Mouse (Mus musculus) small intestine, adult 2 months (tissue): ENCODE measurements around the gene Acaca. TPM values are rescaled to one million over a fixed set of nuclear protein-coding genes. Genes with fewer than 3 reads are reported as not detected.

ENCODE experiments used
- H3K27ac ChIP-seq: fragments of 200-500 bp; 2 replicates; pipeline ENCODE4 v1.5.1; 2012; ENCODE audit warnings: low read depth, low read length, control low read depth, inconsistent platforms; ENCODE audit not compliant: insufficient read depth
- H3K27me3 ChIP-seq: fragments of 200-500 bp; 2 replicates; pipeline ENCODE4 v1.6.1; 2012; ENCODE audit warnings: mild to moderate bottlenecking, moderate library complexity, low read length, inconsistent platforms; ENCODE audit not compliant: control insufficient read depth, insufficient read depth
- H3K36me3 ChIP-seq: fragments of 200-500 bp; 2 replicates; pipeline ENCODE4 v1.6.1; 2012; ENCODE audit warnings: mild to moderate bottlenecking, low read length, control low read depth, inconsistent platforms; ENCODE audit not compliant: control insufficient read depth, insufficient read depth
- H3K4me1 ChIP-seq: fragments of 200-500 bp; 2 replicates; pipeline ENCODE4 v1.6.1; 2012; ENCODE audit warnings: low read length, inconsistent platforms, mixed read lengths; ENCODE audit not compliant: control insufficient read depth, insufficient read depth, insufficient read length
- H3K4me3 ChIP-seq: fragments of 200-500 bp; 2 replicates; pipeline ENCODE4 v1.5.1; 2012; ENCODE audit warnings: low read depth, mild to moderate bottlenecking, control low read depth, inconsistent platforms, low read length, moderate library complexity
- CTCF ChIP-seq: fragments of 200-500 bp; IDR thresholded peaks from 2 replicates; pipeline ENCODE4 v1.5.1; 2012; ENCODE audit warnings: low read depth, mild to moderate bottlenecking, control low read depth, inconsistent platforms, low read length, moderate library complexity, mixed read lengths; ENCODE audit not compliant: insufficient replicate concordance, insufficient read length; ENCODE audit errors: extremely low read depth
- POLR2A ChIP-seq: fragments of 200-500 bp; IDR thresholded peaks from 2 replicates; pipeline ENCODE4 v1.6.1; 2012; ENCODE audit warnings: low read depth, mild to moderate bottlenecking, control low read depth, inconsistent platforms, low read length, moderate library complexity
- WGBS: fragments of 180-500 bp; shearing (Covaris S2); methylation state at CpG from one replicate; pipeline ENCODE4 v1.1.7; 2018; 5-methylcytosine and 5-hydroxymethylcytosine counted together
- polyA plus RNA-seq: library from polyadenylated mRNA; depleted of rRNA; stranded (reverse); fragments of >200 nt; gene quantifications from 2 replicates; pipeline ENCODE4 v1.2.3, GENCODE M21; 2012

Gene Acaca
- polyA plus RNA-seq, 1 experiment, result 4.0 TPM

DNA sequence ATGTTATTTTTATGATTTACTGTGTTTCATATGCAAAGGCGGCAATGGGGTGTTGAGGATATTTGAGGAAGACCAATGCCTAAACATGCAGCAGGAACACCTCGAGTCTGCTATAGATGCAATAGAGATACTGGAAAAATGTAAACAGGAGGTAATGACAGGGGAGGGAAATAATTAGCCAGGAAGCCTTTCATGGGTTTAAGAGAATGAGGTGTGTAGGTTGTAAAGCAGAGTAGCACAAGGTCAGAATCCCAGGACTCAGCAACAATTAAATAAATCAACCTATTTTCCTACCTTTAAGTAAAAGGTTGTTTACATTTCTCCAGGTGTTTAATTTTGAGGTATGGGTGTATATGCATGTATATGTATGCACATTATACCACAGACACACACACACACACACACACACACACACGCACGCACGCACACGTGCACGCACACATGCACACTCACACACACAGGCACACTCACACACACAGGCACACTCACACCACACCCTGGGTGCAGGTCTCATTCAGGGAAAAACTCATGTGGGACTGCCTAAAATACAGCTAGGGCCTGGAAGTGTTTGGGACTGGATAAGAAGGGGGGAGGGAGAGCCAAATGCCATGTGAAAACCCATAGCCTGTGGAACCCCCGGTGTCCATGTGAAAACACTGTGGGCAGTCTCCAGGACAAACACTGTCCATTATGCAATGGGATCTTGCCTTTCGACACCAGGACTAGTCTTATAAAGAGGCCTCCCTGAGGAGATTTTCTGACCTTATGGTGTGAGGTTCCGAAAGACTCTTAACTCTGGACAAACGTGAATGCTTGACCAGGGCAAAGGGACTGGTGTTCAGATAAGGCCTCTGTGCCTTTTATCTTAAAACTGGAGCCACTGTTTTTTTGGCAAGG is 43.3 kb downstream of the Acaca start:
- TF ChIP-seq CTCF, result no peak
- TF ChIP-seq POLR2A, result no peak
- Histone ChIP-seq H3K4me3 (no peak overlapping the region), H3K4me1 (peaks cover 8% of the 10 kb centered on the region; the same call in 1 of the 2 replicates), H3K36me3 (no peaks in the 10 kb centered on the region), H3K27ac (no peak overlapping the region), H3K27me3 (no peaks in the 10 kb centered on the region)
- 44% methylated on average over 11 of the region's 11 CpGs for WGBS

- no peak overlapping the region for H3K4me3 ChIP-seq
- H3K27me3 ChIP-seq, result no peaks in the 10 kb centered on the region
- H3K27ac ChIP-seq, result no peak overlapping the region
- WGBS, result 16% methylated on average over 4 of the region's 4 CpGs
- no peaks in the 10 kb centered on the region for H3K4me1 ChIP-seq
- no peak for TF ChIP-seq POLR2A
- TF ChIP-seq CTCF, result no peak
- H3K36me3 ChIP-seq, result no peaks in the 10 kb centered on the region
These were observed 49.1 kb downstream of the Acaca start for GRCm38 (mm10) chr11:84178571-84178970.

GRCm38 (mm10) chr11:84179226-84179953 is 49.9 kb downstream of the Acaca start:
- Histone ChIP-seq H3K27me3 (no peaks in the 10 kb centered on the region), H3K4me3 (peak overlapping the region; percentile 96), H3K36me3 (no peaks in the 10 kb centered on the region), H3K4me1 (no peaks in the 10 kb centered on the region), H3K27ac (peak overlapping the region; percentile 43)
- peak; percentile 46 for TF ChIP-seq CTCF
- TF ChIP-seq POLR2A, result peak; percentile 48
- under 1% methylated on average over 62 of the region's 85 CpGs for WGBS

DNA sequence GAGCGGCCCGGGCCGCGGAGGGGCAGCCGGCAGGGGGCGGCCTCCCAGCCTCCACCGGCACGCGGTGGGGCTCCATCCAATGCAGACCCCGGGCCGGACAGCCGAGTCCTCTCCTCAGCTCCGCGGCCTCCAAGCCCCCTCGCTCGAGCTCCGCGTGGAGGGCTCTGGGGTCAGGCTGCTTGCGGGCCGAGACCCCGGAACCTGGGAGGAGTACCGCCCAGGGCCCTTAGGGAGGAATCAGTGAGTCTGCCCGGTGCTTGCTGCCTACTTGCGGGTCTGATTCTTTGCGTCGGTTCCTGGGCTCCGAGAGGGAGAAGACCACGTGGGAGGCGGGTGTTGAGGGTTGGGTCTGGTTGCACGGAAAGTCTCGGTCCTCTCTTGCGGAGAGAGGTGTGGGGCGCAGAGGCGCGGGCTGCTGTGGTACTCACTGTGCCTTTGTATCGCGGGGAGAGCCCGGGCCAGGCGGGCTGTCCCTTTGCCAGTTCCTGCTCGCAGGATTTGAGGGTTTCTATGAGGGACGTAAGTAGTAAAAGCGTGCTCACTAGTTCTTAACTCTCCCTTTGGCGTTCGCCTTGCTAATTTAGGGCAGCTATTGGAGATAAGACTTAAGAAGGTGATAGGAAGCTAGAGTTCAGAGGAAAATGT is 50.6 kb downstream of the Acaca start:
- H3K4me1 ChIP-seq, result no peaks in the 10 kb centered on the region
- no peaks in the 10 kb centered on the region for H3K36me3 ChIP-seq
- H3K27me3 ChIP-seq, result no peaks in the 10 kb centered on the region
- peak overlapping the region; percentile 96 for H3K4me3 ChIP-seq
- H3K27ac ChIP-seq, result peak overlapping the region; percentile 43
- TF ChIP-seq POLR2A, result no peak
- TF ChIP-seq CTCF, result peak; percentile 38; the same call in 1 of the 2 replicates
- under 1% methylated on average over 44 of the region's 44 CpGs for WGBS

GRCm38 (mm10) chr11:84181286-84181685 is 51.8 kb downstream of the Acaca start:
- H3K27ac ChIP-seq, result no peak overlapping the region
- no peaks in the 10 kb centered on the region for H3K4me1 ChIP-seq
- no peaks in the 10 kb centered on the region for H3K36me3 ChIP-seq
- no peak overlapping the region for H3K4me3 ChIP-seq
- 73% methylated on average over 2 of the region's 2 CpGs for WGBS
- H3K27me3 ChIP-seq, result no peaks in the 10 kb centered on the region
- TF ChIP-seq CTCF (no peak), POLR2A (no peak)

GRCm38 (mm10) chr11:84188530-84188929 is 59.1 kb downstream of the Acaca start:
- TF ChIP-seq CTCF (no peak), POLR2A (no peak)
- WGBS, result 44% methylated on average over 3 of the region's 3 CpGs

More at GRCm38 (mm10) chr11:84188530-84188929, 59.1 kb downstream of the Acaca start:
- Histone ChIP-seq H3K36me3 (no peaks in the 10 kb centered on the region), H3K4me1 (no peaks in the 10 kb centered on the region), H3K27ac (no peak overlapping the region), H3K4me3 (no peak overlapping the region), H3K27me3 (no peaks in the 10 kb centered on the region)
